Mouse (Mus musculus) neural tube, embryonic 13.5 days (tissue): ENCODE data around the gene Zfp663. TPM values are rescaled to one million over a fixed set of nuclear protein-coding genes. Genes with fewer than 3 reads are reported as not detected.
A peak's percentile ranks its signal among the peaks of the same experiment; 100 is the strongest.

Source experiments
- ATAC-seq: fragments of 200-750 bp; cut with Nextera tagmentation; 2 replicates; pipeline ENCODE4 v1.8.0; 2017; ENCODE audit warnings: low read depth, mild to moderate bottlenecking, moderate TSS enrichment, moderate library complexity
- H3K27ac ChIP-seq: fragments of 300-500 bp; sonication (generic); replicated peaks from 2 replicates; pipeline ENCODE4 v1.5.1; 2015; ENCODE audit warnings: moderate library complexity, mild to moderate bottlenecking, inconsistent platforms
- H3K27me3 ChIP-seq: fragments of 300-500 bp; sonication (generic); 2 replicates; pipeline ENCODE4 v1.6.1; 2015; ENCODE audit warnings: mild to moderate bottlenecking, inconsistent platforms
- H3K36me3 ChIP-seq: fragments of 300-500 bp; sonication (generic); 2 replicates; pipeline ENCODE4 v1.6.1; 2015; ENCODE audit warnings: mild to moderate bottlenecking, inconsistent platforms
- H3K4me1 ChIP-seq: fragments of 300-500 bp; sonication (generic); replicated peaks from 2 replicates; pipeline ENCODE4 v1.6.1; 2015; ENCODE audit warnings: inconsistent platforms
- H3K4me2 ChIP-seq: fragments of 300-500 bp; sonication (generic); 2 replicates; pipeline ENCODE4 v1.6.1; 2015; ENCODE audit warnings: inconsistent platforms, mild to moderate bottlenecking, moderate library complexity
- H3K4me3 ChIP-seq: fragments of 300-500 bp; sonication (generic); 2 replicates; pipeline ENCODE4 v1.5.1; 2015; ENCODE audit warnings: mild to moderate bottlenecking, inconsistent platforms
- H3K9ac ChIP-seq: fragments of 300-500 bp; sonication (generic); 2 replicates; pipeline ENCODE4 v1.6.1; 2015; ENCODE audit warnings: moderate library complexity, mild to moderate bottlenecking, inconsistent platforms
- H3K9me3 ChIP-seq: fragments of 300-500 bp; sonication (generic); 2 replicates; pipeline ENCODE4 v1.6.1; 2016; ENCODE audit warnings: inconsistent platforms
- WGBS: fragments of 180-500 bp; shearing (Covaris S2); methylation state at CpG from one replicate; pipeline ENCODE4 v1.1.7; 2015; 5-methylcytosine and 5-hydroxymethylcytosine counted together
- polyA plus RNA-seq: library from polyadenylated mRNA; unstranded; fragments of >200 nt; fragmentation: Nextera tagmentation; extraction: Ambion mirVana; gene quantifications from 2 replicates; pipeline ENCODE4 v1.2.1, GENCODE M21; 2015

The Zfp663 gene
- polyA plus RNA-seq, 1 experiment from 2014 or later, result 6.9 TPM

DNA sequence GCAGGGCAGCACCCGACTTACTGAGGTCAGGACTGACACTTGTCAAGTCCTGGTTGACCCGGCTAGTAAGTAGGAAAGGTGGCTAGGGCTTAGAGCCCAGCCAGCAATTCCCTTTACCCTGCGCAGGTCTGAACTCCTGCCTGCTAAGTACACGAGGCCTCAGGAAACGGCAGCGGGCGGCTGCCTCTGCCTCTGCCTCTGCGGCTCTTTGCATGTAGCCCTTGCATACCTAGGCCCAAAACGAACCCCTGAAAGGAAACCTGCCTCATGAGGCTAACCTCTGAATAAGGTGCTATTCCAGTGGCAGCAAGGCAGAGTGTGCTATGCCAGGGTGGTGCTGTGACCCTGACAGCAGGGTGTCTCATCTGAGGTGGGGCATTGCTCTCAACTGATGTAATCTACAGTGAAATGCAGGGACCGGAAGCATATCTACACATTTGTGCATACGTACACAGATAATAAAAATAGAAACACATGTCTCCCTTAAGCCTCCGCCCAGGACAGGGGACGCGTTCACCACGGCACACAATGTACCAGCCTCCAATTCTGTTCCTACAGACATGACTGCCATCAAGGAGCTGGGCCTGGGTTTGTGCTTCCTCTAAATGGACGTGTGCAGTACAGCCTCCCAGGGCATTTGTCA, 50.8 kb downstream of the Zfp663 start:
- Histone ChIP-seq H3K4me3 (no peak overlapping the region), H3K9me3 (no peaks in the 10 kb centered on the region), H3K9ac (peak overlapping the region; percentile 70), H3K27ac (peak overlapping the region; percentile 96), H3K4me1 (peaks cover 72% of the 10 kb centered on the region), H3K4me2 (peak overlapping the region; percentile 22), H3K36me3 (peaks cover 34% of the 10 kb centered on the region), H3K27me3 (peaks cover 34% of the 10 kb centered on the region)
- WGBS, result 50% methylated on average over 16 of the region's 16 CpGs
- no peak; the same call in 1 of the 2 replicates for ATAC-seq

DNA sequence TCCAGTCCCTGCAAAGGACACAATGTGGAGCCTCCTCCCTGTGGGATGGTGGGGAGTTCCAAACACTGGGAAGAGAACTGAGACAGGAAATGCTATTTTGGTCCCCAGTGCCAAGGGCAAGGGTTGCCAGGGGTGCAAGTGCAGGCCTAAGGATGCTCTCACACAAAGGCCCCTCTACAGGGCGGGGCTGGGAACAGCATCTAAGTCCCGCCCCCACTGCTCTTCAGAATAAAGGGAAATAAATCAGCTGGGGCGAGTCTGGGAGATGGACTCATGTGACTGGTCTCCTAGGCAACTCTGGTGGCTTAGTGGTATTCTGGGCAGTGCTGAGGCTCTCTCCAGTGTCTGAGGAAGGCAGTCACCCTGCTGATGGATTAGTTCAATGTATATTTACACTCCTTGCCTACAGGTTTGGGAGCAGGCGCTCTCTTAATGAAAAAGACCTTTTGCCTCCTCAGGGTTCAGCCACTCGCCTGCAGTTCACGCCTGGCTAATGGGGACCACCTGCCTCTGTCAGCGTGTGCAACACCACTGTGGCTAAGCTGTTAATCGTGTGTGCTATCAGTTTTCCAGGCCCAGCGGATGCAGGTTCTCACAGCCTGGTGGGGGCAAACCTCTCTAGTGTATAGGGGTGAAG, 51.6 kb downstream of the Zfp663 start:
- H3K4me3 ChIP-seq, result no peak overlapping the region
- peaks cover 74% of the 10 kb centered on the region for H3K4me1 ChIP-seq
- peak; percentile 94 for ATAC-seq
- WGBS, result 1% methylated on average over 9 of the region's 9 CpGs
- peaks cover 39% of the 10 kb centered on the region for H3K27me3 ChIP-seq
- peak overlapping the region; percentile 96 for H3K27ac ChIP-seq
- H3K9me3 ChIP-seq, result no peaks in the 10 kb centered on the region
- H3K9ac ChIP-seq, result peak overlapping the region; percentile 70
- H3K4me2 ChIP-seq, result peak overlapping the region; percentile 22
- peaks cover 42% of the 10 kb centered on the region for H3K36me3 ChIP-seq

DNA sequence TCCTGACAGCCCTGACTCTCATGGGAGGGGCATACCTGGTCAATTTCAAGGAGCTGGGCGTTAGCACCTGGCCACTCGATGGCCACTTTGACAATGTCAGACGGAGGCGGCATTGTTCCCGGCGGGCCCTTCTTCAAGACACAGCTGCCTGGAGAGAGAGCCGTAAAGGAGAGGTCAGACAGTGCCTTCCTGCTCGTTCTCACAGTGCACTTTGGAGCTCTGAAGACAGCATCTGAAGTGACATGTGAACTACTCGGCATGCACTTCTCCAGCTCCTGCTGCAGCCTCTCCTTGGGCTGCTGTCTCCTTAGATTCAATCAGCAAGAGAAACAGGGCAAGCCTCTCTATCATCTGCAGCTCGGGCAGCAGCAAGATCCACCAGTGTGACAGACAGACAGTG, 52.3 kb downstream of the Zfp663 start:
- H3K4me1 ChIP-seq, result peaks cover 74% of the 10 kb centered on the region
- 34% methylated on average over 10 of the region's 10 CpGs for WGBS
- peak overlapping the region; percentile 96 for H3K27ac ChIP-seq
- no peaks in the 10 kb centered on the region for H3K9me3 ChIP-seq
- peak overlapping the region; percentile 70 for H3K9ac ChIP-seq
- ATAC-seq, result peak; percentile 2; the same call in 1 of the 2 replicates
- no peak overlapping the region for H3K4me2 ChIP-seq
- H3K27me3 ChIP-seq, result peaks cover 35% of the 10 kb centered on the region
- no peak overlapping the region for H3K4me3 ChIP-seq
- H3K36me3 ChIP-seq, result peaks cover 48% of the 10 kb centered on the region

DNA sequence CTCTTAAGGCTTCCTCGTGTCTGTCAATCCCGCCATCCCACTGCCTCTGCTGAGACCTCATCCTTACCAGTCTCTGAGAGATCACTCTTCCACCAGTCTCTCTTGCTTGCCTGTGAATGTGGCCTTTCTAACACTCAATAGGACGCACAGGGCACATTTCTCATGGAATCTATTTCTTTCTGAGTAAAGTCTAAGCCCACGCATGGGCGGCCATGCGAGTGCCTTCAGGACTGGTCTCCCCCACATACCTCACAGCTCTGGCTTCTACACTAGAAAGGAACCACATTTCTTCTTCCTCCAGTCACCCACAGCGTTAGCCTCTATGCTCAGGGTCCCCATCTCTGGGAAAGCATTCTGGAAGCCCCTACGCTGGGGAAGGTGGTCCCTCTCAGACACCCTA, 54.3 kb downstream of the Zfp663 start:
- Histone ChIP-seq H3K4me3 (no peak overlapping the region), H3K36me3 (peaks cover 68% of the 10 kb centered on the region), H3K27me3 (peaks cover 23% of the 10 kb centered on the region), H3K27ac (no peak overlapping the region), H3K4me2 (no peak overlapping the region), H3K4me1 (peaks cover 77% of the 10 kb centered on the region), H3K9ac (no peak overlapping the region), H3K9me3 (no peaks in the 10 kb centered on the region)
- ATAC-seq, result no peak
- 90% methylated on average over 8 of the region's 8 CpGs for WGBS

DNA sequence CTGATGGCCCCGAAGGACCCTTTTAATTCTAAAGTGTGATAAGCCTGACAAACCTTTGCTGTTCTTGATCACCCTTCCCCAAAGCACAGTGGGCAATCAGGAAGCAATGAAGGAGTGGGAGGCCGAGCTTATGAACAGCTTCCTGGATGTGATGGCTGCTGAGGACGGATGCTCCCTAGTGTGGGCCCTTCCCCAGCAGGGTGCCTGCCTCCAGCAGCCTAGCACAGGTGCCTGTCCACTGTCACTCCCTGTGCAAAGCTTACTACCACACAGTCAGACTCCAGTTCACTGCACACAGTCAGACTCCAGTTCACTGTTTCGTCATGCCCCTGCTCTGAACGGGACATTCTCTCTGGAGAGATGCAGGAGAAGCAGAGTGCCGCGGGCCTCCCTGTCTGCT, 56.1 kb downstream of the Zfp663 start:
- ATAC-seq, result no peak
- no peak overlapping the region for H3K4me2 ChIP-seq
- WGBS, result 64% methylated on average over 7 of the region's 7 CpGs
- H3K27me3 ChIP-seq, result peaks cover 23% of the 10 kb centered on the region
- no peak overlapping the region for H3K9ac ChIP-seq
- H3K9me3 ChIP-seq, result no peaks in the 10 kb centered on the region
- H3K27ac ChIP-seq, result no peak overlapping the region
- H3K4me1 ChIP-seq, result peaks cover 63% of the 10 kb centered on the region
- H3K36me3 ChIP-seq, result peaks cover 86% of the 10 kb centered on the region
- H3K4me3 ChIP-seq, result no peak overlapping the region

DNA sequence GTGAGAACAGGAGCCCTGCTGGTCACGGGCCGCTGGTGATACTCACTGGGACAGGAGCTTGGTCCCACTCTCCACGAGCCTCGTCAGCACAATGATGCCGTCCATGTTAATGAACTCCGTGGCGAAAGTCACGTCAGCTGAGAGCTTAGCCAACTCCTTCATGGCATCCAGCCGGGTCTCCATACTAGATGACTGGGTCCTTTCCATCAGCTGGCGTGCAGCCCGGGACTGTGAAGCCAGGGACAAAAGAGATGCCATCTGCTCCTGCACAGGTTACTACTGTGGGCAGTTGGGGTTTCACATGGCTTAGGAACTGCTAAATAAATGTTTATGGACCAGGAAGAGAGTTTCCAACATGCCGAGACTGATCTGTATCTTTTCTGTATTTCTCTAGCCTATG, 57.0 kb downstream of the Zfp663 start:
- Histone ChIP-seq H3K27me3 (peaks cover 23% of the 10 kb centered on the region), H3K36me3 (peaks cover 94% of the 10 kb centered on the region), H3K4me1 (peaks cover 55% of the 10 kb centered on the region), H3K9ac (peak overlapping the region; percentile 49; the same call in 1 of the 2 replicates), H3K9me3 (no peaks in the 10 kb centered on the region), H3K27ac (peak overlapping the region; percentile 62; the same call in 1 of the 2 replicates), H3K4me3 (no peak overlapping the region), H3K4me2 (no peak overlapping the region)
- WGBS, result 47% methylated on average over 12 of the region's 12 CpGs
- ATAC-seq, result peak; percentile 38; the same call in 1 of the 2 replicates

DNA sequence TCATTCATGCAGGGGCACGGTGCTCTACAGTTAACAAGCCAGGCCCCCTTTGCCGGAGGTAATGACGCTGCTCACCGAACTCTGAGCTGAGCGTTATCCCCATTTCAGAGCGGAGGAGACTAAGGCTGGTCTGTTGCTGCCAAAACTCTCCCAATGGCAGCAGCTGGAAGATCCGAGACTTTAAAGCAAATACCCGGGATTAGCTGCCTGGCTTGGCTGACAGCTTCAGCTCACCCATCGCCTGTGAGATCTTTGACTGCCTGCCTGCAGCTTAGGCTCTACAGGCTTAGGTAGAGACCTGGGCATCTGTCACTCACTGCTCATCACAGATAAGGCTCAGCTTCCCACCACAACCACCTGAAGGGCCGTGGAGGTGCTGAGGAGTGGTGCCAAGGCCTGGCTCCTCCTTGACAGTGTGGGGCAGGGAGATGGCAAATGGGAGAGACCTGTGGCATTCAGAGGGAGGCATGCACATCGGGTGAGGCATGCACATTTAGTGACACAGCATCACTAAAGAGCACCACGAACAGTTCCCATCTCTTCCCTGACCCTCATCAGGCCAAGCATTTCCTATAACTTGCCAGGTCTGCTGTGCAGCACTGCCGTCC, 57.6 kb downstream of the Zfp663 start:
- Histone ChIP-seq H3K4me2 (no peak overlapping the region), H3K36me3 (peaks cover 94% of the 10 kb centered on the region), H3K27me3 (peaks cover 23% of the 10 kb centered on the region), H3K4me1 (peaks cover 48% of the 10 kb centered on the region), H3K9me3 (no peaks in the 10 kb centered on the region), H3K27ac (peak overlapping the region; percentile 62), H3K9ac (peak overlapping the region; percentile 49), H3K4me3 (no peak overlapping the region)
- WGBS, result 48% methylated on average over 13 of the region's 13 CpGs
- no peak for ATAC-seq

DNA sequence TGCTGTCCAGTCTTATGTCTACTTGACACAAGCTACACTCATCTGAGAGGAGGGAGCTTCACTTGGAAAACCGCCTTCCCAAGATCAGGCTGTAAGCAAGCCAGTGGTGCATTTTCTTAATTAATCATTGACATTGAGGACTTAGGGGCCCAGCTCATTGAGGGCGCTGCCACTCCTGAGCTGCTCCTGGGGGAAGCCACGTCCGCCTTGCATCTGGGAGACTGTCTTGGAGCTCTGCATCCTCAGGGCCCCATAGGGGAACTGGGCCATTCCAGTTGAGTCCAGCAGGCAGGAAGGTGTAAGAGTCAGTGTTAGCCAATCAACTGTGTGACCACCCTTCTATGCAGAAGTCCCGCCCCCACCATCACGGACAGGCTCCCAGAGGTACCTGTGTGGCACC, 60.7 kb downstream of the Zfp663 start:
- WGBS, result 92% methylated on average over 6 of the region's 6 CpGs
- H3K36me3 ChIP-seq, result peaks cover 93% of the 10 kb centered on the region
- ATAC-seq, result no peak

DNA sequence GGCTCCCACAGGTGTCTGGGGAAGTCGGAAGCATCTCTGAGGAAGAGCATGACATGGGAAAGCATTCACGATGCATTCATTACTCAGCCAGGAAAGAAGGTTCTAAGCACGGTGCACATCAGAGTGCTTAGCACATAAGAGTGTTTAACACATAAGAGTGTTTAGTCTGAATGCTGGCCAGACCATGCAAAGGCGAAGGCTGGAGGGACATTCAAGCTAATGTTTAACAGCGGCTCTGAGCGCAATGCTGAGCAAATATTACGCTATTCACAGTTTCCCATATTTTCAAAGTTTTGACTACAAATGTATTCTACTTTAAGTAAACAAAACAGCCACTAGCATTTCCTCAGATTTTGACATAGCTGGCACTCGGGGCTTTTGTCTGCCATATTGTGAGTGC, 63.1 kb downstream of the Zfp663 start:
- Histone ChIP-seq H3K9me3 (no peaks in the 10 kb centered on the region), H3K4me1 (peaks cover 23% of the 10 kb centered on the region), H3K27me3 (no peaks in the 10 kb centered on the region), H3K4me3 (no peak overlapping the region), H3K27ac (no peak overlapping the region), H3K36me3 (peaks cover 94% of the 10 kb centered on the region), H3K4me2 (no peak overlapping the region), H3K9ac (no peak overlapping the region)
- WGBS, result 92% methylated on average over 8 of the region's 8 CpGs
- no peak for ATAC-seq

More for the DNA sequence above, 60.7 kb downstream of the Zfp663 start:
- no peak overlapping the region for H3K27ac ChIP-seq
- no peak overlapping the region for H3K9ac ChIP-seq
- H3K4me2 ChIP-seq, result no peak overlapping the region
- peaks cover 40% of the 10 kb centered on the region for H3K4me1 ChIP-seq
- H3K4me3 ChIP-seq, result no peak overlapping the region
- H3K9me3 ChIP-seq, result no peaks in the 10 kb centered on the region
- peaks cover 5% of the 10 kb centered on the region; the same call in 1 of the 2 replicates for H3K27me3 ChIP-seq

DNA sequence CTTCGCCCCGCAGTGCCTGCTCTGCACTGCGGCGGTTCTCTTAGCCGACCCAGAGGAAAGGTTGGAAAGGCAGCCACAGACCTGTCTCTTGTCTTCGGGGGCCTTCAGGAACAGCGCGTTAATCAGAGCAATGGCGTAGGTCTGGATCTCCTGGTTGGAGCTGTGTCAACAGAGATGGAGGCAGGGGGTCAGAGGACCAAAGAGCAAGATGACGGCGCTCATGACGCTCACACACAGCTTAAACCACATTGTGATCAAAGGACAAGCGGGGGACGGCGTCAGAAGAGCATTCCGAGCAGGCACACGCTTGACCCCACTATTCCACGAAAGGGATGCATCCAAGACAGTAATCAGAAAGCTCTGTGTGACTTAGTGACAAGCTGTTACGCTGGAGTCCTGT, 63.7 kb downstream of the Zfp663 start:
- WGBS, result 89% methylated on average over 19 of the region's 19 CpGs
- Histone ChIP-seq H3K27ac (no peak overlapping the region), H3K9ac (no peak overlapping the region), H3K27me3 (no peaks in the 10 kb centered on the region), H3K4me2 (no peak overlapping the region), H3K9me3 (no peaks in the 10 kb centered on the region), H3K36me3 (peaks cover 94% of the 10 kb centered on the region), H3K4me1 (peaks cover 17% of the 10 kb centered on the region), H3K4me3 (no peak overlapping the region)
- no peak for ATAC-seq

DNA sequence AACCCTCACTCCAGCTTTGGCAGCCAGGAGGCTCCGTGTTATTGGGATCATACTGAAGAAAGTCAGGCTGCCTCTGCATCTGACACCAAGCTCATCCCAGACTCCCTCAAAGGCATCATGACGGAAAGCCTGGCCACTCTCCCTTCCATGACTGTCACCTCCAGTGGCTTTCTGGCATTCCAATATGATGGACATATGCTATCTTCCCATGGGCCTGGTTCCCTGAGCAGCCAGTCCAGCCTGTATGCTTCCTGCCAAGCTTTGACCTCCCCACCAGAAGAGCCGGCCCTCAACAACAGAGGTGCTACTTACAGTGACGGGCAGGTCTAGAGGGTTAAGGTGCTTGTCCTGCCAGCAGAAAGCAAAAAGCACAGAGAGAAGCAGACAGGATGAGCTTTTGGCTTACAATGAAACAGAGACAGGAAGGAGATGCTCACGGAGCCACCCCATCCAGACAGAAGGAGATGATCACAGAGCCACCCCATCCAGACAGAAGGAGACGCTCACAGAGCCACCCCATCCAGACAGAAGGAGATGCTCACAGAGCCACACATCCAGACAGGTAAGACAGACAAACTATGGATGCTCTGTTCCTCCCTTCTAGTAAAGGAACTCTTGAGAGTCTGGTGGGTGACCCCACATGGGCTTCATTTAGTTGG, 65.0 kb downstream of the Zfp663 start:
- 92% methylated on average over 6 of the region's 6 CpGs for WGBS

DNA sequence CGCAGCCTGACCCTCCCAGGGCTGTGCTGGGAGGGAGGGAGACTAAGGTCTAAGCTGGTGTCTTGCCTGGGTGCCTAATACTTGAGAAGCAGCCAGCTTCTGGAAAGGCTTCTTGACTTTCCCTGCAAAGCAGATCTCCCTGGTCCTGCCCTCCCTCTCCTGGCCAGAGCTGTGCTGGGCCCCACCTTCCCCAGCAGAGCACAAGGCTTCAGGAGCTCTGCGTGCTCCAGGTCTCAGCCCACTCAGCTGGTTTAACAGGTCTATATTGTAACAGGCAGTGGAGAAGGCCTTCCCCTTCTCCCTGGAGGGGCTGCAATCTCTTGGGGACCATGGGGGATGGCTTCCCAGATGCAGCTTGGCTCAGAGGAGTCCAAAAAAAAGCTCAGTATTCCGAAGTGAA, 67.1 kb downstream of the Zfp663 start:
- 64% methylated on average over 3 of the region's 3 CpGs for WGBS
- Histone ChIP-seq H3K36me3 (peaks cover 94% of the 10 kb centered on the region), H3K27me3 (no peaks in the 10 kb centered on the region), H3K4me3 (no peak overlapping the region), H3K4me2 (no peak overlapping the region), H3K9me3 (no peaks in the 10 kb centered on the region), H3K9ac (peak overlapping the region; percentile 22; the same call in 1 of the 2 replicates), H3K27ac (no peak overlapping the region), H3K4me1 (0 out of 2 replicates have a peak, but pooled peaks cover 7% of the 10 kb centered on the region)
- ATAC-seq, result no peak

More for the DNA sequence above, 65.0 kb downstream of the Zfp663 start:
- Histone ChIP-seq H3K9me3 (no peaks in the 10 kb centered on the region), H3K27ac (no peak overlapping the region), H3K4me1 (0 out of 2 replicates have a peak, but pooled peaks cover 7% of the 10 kb centered on the region), H3K27me3 (no peaks in the 10 kb centered on the region), H3K4me2 (no peak overlapping the region), H3K4me3 (no peak overlapping the region), H3K36me3 (peaks cover 93% of the 10 kb centered on the region), H3K9ac (no peak overlapping the region)
- no peak for ATAC-seq
